Mouse (Mus musculus): ENCODE measurements around the gene Osbpl3. TPM values are rescaled to one million over a fixed set of nuclear protein-coding genes. Genes with fewer than 3 reads are reported as not detected.

Osbpl3 gene
- total RNA-seq, 2 experiments from 2014 or later, result 56.0 to 58.5 TPM

GRCm38 (mm10) chr6:50300622-50301021 lies 155.4 kb downstream of the Osbpl3 start:
- no peak for DNase-seq (ENCODE audit: low spot score in 2 of 2)

- DNase-seq (ENCODE audit: low spot score in 2 of 2), result no peak
Observed at GRCm38 (mm10) chr6:50299071-50299470, 156.9 kb downstream of the Osbpl3 start.

GRCm38 (mm10) chr6:50297671-50298070 lies 158.3 kb downstream of the Osbpl3 start:
- no peak for DNase-seq (ENCODE audit: low spot score in 2 of 2)

GRCm38 (mm10) chr6:50295136-50295535 lies 160.9 kb downstream of the Osbpl3 start:
- no peak for DNase-seq (ENCODE audit: low spot score in 2 of 2)

GRCm38 (mm10) chr6:50294128-50294527 lies 161.9 kb downstream of the Osbpl3 start:
- DNase-seq (ENCODE audit: low spot score in 2 of 2), result peak in 1 of 2 experiments; percentile 37

- no peak for DNase-seq (ENCODE audit: low spot score in 2 of 2)
Observed at GRCm38 (mm10) chr6:50291650-50292049, 164.4 kb downstream of the Osbpl3 start.

- no peak for DNase-seq (ENCODE audit: low spot score in 2 of 2)
Observed at GRCm38 (mm10) chr6:50286881-50287280, 169.1 kb downstream of the Osbpl3 start.

- DNase-seq (ENCODE audit: low spot score in 2 of 2), result no peak
Observed at GRCm38 (mm10) chr6:50279642-50280041, 176.4 kb downstream of the Osbpl3 start.

GRCm38 (mm10) chr6:50273947-50274346 lies 182.1 kb downstream of the Osbpl3 start:
- no peak for DNase-seq (ENCODE audit: low spot score in 2 of 2)

GRCm38 (mm10) chr6:50273416-50273815 lies 182.6 kb downstream of the Osbpl3 start:
- no peak for DNase-seq (ENCODE audit: low spot score in 2 of 2)

GRCm38 (mm10) chr6:50263670-50264069 lies 192.3 kb downstream of the Osbpl3 start, which contains the start of gene Gsdme:
Gene Gsdme (minus strand): TSS chr6:50263862.
- no peak for DNase-seq (ENCODE audit: low spot score in 2 of 2)

- DNase-seq (ENCODE audit: low spot score in 2 of 2), result no peak
Observed at GRCm38 (mm10) chr6:50262310-50262709, 193.7 kb downstream of the Osbpl3 start.

- DNase-seq (ENCODE audit: low spot score in 2 of 2), result no peak
Observed at GRCm38 (mm10) chr6:50261922-50262261, 194.1 kb downstream of the Osbpl3 start.

- peak; percentile 70 to 81 for DNase-seq (ENCODE audit: low spot score in 2 of 2)
Observed at GRCm38 (mm10) chr6:50261201-50261921, 194.6 kb downstream of the Osbpl3 start.

- no peak for DNase-seq (ENCODE audit: low spot score in 2 of 2)
Observed at GRCm38 (mm10) chr6:50255356-50255755, 200.6 kb downstream of the Osbpl3 start.

- peak; percentile 8 to 24 for DNase-seq (ENCODE audit: low spot score in 2 of 2)
Observed at GRCm38 (mm10) chr6:50254723-50255184, 201.2 kb downstream of the Osbpl3 start.

- DNase-seq (ENCODE audit: low spot score in 2 of 2), result no peak
Observed at GRCm38 (mm10) chr6:50252690-50253089, 203.3 kb downstream of the Osbpl3 start.

- no peak for DNase-seq (ENCODE audit: low spot score in 2 of 2)
Observed at GRCm38 (mm10) chr6:50247791-50248190, 208.2 kb downstream of the Osbpl3 start.

- no peak for DNase-seq (ENCODE audit: low spot score in 2 of 2)
Observed at GRCm38 (mm10) chr6:50247356-50247755, 208.6 kb downstream of the Osbpl3 start.

GRCm38 (mm10) chr6:50244967-50245366 lies 211.0 kb downstream of the Osbpl3 start:
- DNase-seq (ENCODE audit: low spot score in 2 of 2), result no peak

GRCm38 (mm10) chr6:50244126-50244525 lies 211.9 kb downstream of the Osbpl3 start:
- no peak for DNase-seq (ENCODE audit: low spot score in 2 of 2)

Measured in adrenal gland, postnatal 4 days (tissue).